Mouse (Mus musculus) heart, postnatal 0 days (tissue): Measurements from ENCODE around the gene Gstm2.

Experiments used
- CTCF ChIP-seq: IDR thresholded peaks from 2 replicates; pipeline ENCODE4 v1.5.1; 2016; ENCODE audit warnings: antibody characterized with exemption, control low read depth, low read depth
- EP300 ChIP-seq: IDR thresholded peaks from 2 replicates; pipeline ENCODE4 v1.6.1; 2016; ENCODE audit warnings: antibody characterized with exemption, low read depth

DNA sequence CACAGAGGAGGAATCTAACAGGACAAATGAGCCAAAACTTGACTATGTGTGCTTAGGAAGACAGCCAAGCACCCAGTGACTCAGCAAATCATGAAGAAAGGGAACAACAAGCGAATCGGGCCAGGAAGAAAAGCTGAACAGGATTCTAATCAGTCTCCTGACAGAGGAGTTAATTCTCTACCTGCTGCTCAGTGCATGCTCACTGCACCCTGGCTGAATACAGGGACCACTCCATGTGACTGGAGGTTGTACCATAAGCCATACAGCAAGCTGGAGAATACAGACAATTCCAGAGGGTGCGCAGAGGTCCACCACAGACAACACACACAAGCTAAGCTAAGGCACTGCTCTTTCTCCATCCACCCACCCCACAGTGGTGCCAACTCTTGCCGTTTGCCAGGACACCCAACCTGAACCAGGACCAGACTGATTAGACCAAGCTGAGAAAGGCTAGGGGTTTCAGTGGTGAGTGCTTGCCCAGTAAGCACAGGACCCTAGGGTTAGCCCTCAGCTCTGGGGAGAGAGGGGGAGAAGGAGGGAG lies 27.1 kb upstream of the Gstm2 start:
- no peak for TF ChIP-seq CTCF
- TF ChIP-seq EP300: no peak
